Mouse (Mus musculus) right cerebral cortex, postnatal 25 days (tissue): Measurements from ENCODE around the gene Srpk2.
"Not testable (repeated sequence)": the region's sequence is repeated elsewhere in the genome, so short reads cannot be mapped to it uniquely, and the experiment has no call there.

Source experiments
- DNase-seq: peaks from one replicate; pipeline ENCODE4 v3.0.0; 2022

Srpk2 gene

DNA sequence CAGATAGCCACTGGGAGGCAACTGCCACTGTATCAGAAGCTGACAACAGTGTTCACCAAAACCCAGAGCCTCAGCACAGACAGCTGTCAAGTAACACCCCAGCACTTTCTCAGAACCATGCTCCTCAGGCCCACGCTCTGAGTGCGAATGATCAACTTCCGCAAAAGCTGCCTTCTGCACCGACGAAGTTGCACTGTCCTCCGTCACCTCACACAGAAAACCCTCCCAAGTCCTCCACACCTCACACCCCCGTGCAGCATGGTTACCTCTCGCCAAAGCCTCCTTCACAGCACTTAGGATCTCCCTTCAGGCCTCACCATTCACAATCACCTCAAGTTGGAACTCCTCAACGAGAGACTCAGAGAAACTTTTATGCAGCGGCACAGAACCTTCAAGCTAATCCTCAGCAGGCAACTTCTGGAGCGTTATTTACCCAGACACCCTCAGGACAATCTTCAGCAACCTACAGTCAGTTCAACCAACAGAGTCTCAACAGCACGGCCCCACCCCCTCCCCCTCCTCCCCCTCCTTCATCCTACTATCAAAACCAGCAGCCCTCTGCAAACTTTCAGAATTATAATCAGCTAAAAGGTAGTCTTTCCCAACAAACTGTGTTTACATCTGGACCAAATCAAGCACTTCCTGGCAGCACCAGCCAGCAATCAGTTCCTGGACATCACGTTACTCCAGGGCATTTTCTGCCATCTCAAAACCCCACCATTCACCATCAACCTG is 182.7 kb downstream of the Srpk2 start:
- peak; percentile 42 for DNase-seq

DNA sequence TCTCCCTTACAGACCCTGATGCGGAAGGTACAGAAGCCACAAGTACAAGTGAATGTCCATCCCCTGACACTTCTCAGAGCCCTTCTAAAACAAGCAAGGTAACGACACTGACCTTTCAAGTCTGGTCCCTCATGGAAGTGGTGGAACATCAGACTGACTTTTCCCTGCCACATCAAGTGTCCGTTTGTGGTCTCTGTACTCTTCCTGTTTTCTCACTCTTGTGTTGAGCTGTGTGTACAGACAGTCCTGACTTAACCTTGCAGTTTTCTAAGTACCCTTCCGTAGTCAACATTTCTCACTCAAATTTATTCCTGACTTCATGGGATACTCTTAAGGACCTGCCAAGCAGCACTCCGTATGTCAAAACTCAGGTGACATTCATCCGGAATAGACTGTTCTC is 183.7 kb downstream of the Srpk2 start:
- no peak for DNase-seq

DNA sequence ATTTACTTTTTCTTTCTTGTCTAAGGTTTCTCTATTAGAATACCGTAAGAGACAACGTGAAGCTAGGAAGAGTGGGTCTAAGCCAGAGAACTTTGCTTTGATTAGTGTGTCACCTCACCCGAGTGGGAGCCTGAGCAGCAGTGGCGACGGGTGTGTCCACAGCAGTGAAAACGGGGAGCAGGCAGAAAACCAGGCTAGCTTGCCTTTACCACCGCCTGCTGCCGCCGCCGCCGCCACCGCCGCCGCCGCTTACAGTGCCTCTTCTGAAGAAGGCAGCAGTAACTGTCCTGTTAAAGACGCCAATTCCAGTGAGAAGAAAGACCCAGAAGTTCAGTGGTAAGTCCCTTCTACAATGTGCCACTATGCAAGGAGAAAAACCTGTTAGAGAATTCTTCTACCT is 185.2 kb downstream of the Srpk2 start:
- no peak for DNase-seq

DNA sequence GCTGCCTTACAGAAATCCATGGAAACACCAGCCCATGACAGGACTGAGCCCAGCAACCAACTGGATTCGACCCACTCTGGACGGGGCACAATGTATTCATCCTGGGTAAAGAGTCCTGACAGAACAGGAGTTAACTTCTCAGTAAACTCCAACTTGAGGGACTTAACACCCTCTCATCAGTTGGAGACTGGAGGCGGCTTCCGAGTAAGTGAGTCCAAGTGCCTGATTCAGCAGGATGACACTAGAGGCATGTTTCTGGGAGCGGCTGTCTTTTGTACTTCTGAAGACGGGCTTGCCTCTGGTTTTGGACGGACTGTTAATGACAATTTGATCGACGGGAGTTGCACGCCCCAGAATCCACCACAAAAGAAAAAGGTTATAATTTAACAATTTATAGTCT is 186.5 kb downstream of the Srpk2 start:
- DNase-seq, result no peak

DNA sequence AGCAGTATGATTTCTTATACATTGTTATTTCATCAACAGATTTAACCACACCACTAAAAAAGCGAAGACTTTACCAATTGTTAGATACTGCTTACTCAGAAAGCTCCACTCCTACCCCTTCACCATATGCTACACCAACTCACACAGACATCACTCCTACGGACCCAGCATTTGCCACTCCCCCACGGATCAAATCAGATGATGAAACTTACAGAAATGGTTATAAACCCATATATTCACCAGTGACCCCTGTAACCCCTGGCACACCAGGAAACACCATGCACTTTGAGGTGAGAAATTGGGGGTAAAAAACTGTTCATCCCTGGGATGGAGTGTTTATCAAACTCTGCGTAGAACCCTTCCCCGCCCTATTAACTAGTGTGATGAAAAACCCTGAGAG is 187.5 kb downstream of the Srpk2 start:
- no peak for DNase-seq

DNA sequence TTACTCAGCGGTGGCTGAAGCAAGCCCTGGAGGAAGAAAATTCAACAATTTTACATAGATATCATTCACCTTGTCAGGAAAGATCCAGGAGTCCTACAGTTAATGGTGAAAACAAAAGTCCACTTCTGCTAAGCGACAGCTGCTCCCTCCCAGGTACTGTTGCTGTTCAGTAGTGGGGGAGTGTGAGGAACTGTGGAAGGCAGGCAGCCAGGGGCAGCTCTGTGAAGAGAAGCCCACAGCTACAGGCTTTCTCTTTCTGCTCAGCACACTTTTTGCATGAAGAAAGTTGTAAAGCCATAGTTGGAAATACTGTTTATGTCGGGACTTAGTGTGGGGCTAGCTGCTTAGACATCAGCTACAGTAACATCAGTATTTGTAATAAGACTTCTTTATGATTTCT is 188.0 kb downstream of the Srpk2 start:
- no peak for DNase-seq

DNA sequence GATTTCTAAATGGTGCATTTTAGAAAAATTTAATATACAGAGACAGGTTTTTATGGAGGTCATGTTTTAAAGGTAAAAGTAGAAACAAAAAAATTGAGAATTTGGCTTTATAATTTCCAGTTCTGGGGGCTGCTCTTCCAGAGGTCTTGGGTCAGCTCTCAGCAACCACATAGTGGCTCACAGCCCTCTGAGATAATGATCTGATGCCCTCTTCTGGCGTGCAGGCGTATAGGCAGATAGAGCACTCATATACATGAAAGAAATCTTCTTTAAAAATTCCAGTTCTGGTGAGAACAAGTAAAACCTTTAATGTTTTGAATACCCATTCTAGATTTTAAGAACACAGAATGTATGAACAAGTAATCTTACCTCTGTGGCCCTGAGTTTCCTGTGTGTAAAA is 193.6 kb downstream of the Srpk2 start:
- DNase-seq, result no peak

DNA sequence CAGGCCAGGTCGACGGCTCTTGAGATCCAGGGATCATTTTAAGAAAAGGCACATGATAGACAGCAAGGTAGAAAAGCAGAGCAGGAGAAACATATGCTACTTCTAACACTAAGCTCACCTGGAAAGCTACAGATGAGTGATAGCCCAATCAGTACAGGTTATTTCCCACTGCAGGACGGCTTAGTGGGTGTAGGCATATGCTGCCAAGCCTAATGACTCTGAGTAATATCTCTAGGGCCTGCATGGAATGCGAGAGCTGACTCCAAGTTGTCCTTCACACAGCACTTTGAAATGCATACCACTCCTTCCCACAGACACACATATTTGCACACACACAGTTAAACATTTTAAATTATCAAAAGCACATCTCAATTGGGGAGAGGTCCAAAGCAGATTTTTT is 195.2 kb downstream of the Srpk2 start:
- no peak for DNase-seq

DNA sequence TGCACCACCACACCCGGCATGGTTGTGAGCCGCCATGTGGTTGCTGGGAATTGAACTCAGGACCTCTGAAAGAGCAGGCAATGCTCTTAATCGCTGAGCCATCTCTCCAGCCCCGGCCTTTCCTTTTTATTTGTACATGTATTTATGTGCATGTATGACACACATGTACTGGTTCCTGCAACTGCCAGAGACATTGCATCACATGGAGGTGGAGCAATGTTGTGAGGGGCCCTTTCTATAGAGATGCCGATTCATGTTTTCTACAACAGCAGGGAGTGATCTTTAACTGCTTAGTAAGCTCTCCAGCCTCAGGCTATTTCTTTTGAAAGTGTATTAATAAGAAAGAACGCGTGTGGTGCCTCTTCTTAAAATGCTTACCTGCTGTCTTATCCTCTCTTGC is 200.6 kb downstream of the Srpk2 start:
- no peak for DNase-seq

DNA sequence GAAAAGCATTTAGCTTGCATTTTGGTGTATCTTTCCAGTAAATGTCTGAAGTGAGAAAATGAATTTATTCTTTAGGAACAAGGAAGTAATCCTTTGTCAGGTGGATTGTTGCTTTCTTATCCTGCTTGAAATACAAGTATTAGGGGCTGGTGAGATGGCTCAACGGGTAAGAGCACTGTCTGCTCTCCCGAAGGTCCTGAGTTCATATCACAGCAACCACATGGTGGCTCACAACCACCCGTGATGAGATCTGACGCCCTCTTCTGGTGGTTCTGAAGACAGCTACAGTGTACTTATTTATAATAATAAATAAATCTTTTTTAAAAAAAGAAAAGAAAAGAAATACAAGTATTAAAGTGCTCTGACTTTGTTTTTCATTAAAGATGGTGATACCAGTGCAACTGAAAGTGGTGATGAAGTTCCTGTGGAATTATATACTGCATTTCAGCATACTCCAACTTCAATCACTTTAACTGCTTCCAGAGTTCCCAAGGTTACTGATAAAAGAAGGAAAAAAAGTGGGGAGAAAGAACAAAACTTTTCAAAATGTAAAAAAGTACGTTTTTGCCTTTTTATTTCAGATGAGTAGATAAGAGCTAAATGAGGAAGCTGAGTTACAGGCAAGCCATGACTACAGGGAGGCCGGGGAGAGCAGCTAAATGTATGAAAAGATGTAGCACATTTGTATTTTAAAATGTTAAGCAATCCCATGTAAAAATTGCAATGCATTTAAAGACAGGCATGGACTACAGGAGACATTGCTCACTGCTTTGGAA is 211.1 kb downstream of the Srpk2 start:
- DNase-seq, result no peak

DNA sequence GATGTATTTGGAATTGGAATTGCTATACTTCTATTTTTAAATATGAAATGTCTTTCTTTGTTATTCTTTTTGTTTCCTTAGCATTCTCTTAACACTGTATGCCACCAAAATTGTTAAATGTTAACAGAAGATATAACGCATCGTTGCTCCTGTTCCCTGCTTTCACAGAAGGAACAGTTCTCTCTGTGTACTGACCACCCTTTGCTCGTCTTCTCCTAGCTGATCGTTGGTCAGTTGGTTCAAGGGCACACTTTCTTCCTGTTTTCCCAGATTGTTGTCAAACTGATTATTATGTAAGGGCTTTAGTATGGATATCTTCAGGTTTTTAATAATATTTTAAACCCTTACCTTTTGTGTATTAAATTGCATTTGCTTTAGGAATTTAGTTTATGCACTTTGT is 217.9 kb downstream of the Srpk2 start:
- no peak for DNase-seq

DNA sequence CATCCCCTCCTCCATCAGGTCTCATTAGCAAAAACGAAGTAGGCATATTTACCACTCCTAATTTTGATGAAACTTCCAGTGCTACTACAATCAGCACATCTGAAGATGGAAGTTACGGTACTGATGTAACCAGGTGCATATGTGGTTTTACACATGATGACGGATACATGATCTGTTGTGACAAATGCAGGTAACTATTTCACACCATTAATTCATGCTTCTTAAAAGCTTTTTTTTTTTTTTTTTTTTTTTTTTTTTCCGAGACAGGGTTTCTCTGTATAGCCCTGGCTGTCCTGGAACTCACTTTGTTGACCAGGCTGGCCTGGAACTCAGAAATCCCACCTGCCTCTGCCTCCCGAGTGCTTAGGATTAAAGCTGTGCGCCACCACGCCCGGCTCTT is 219.7 kb downstream of the Srpk2 start:
- no peak for DNase-seq

DNA sequence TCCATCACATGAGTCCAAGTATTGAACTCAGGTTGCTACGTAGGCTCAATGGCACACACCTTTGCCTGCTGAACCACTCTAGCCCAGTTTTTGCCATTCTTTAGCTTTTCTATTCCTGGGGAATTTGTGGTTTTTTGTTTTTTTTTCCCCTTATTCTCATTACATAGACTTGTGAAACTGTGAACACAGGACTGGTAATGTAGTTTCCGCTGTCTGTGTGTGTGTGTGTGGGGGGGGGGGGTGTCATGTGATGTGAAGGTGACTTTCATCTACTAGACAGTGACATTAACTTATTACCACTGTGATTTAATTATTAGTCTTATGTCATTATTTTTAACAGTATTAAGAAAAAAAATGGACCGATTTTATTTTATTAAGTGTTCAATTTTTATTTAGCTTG is 220.2 kb downstream of the Srpk2 start:
- DNase-seq, result no peak

DNA sequence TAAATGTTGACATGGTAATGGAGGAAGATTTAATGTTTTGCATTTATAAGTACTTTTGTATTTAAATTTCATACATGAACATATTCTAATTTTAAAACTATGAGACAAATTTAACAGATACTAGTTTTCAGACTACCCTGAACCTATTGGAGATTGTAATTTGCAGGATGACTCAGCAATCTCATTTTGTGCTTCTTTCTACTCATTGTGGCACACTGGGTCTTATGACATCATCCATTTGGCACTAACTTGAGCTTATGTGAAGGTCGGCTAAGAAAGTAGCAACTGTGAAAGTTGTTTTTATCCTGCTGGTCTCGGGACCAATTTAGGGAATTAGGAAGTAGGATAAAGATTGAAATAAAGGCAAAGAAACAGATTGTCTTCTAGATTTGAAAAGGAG is 222.7 kb downstream of the Srpk2 start:
- DNase-seq, result no peak

DNA sequence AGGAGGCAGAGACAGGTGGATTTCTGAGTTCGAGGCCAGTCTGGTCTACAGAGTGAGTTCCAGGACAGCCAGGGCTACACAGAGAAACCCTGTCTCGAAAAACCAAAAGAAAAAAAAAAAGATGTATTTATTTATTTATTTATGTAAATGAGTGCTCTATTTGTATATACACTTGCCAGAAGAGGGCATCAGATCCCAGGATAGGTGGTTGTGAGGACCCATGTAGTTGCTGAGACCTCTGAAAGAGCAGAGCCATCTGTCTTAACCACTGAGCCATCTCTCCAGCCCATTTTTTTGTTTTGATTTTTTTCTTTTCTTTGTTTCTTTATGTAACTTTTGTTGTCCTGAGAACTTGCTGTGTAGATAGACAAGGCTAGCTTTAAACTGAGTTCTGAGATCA is 230.9 kb downstream of the Srpk2 start:
- DNase-seq, result not testable (repeated sequence)
